Mouse (Mus musculus): ENCODE measurements at regions not wholly inside any gene's neighbourhood (a gene's known extent, or its start where the extent isn't known, plus 50 kb on each side); places are given as distances from the start of the nearest gene placed in this dataset.

DNA sequence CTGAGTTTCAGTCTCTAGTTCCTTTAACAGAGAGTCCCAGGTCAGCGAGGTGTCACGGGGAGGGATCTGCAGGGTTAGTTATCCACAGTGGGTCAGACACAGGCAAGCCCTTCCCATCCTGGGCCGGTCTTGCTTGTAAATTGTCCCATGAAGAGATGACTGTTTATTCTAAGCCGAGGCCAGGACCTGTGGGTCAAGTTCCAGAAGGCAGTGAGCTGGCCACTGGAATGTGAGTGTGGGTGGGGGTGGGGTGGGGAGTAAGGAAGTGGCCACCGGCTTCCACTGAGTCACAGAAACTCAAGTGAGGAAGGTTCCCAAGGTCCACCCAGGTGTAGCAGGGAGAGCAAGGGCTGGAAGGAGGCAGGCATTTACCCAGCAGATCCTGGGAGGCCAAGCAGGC lies 73.7 kb upstream of the Sertad2 start:
- TF ChIP-seq CTCF (IDR thresholded peaks at IDR 0.05; ENCODE audit: extremely low read depth, insufficient read depth, insufficient read length, insufficient replicate concordance), result no peak
- no peak for TF ChIP-seq POLR2A (IDR thresholded peaks at IDR 0.05; ENCODE audit: low read depth, low read length)

Measured in spleen, adult 2 months (tissue).